Mouse (Mus musculus) yolk sac, embryonic 10.5 days (tissue): Measurements from ENCODE around the gene Ms4a4b.
"Not testable (repeated sequence)": the region's sequence is repeated elsewhere in the genome, so short reads cannot be mapped to it uniquely, and the experiment has no call there.

ENCODE experiments used
- DNase-seq: peaks from one replicate; pipeline ENCODE4 v3.0.0-alpha.2; 2017; ENCODE audit warnings: low spot score

Gene Ms4a4b

GRCm38 (mm10) chr19:11486599-11486998, 43.2 kb downstream of the Ms4a4b start:
- no peak for DNase-seq

DNA sequence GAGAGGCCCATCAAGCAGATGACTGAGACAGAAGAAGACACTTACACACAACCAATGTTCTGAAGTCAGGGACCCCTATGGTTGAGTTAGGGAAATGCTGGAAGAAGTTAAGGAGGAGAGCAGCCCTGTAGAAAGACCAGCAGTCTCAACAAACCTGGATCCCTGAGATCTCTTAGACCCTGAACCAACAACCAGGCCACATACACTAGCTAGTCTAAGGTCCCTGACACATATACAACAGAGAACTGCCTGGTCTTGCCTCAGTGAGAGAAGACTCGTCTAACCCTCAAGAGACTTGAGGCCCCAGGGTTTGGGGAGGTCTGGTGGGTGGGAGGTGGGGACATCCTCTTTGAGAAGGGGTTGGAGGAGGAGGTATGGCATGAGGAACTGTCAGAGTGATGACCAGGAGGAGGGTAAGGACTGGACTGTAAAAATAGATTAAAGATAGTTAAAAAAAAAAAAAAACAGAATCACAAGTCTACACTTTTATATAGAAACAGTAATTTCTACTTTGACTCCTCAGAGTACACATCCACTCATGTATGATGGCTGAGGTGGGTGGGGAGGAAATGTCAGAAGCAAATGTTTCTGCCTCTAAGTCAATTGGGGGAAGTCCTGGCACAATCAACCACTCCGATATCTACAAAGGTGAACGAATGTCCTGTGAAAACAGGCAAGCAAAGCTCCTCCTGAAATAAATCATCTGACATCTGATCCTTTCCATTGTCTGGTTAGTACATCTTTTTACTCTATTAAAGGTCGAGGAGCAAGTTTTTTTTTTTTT, 48.2 kb downstream of the Ms4a4b start:
- DNase-seq, result no peak

GRCm38 (mm10) chr19:11492671-11493070, 49.3 kb downstream of the Ms4a4b start:
- DNase-seq, result no peak

DNA sequence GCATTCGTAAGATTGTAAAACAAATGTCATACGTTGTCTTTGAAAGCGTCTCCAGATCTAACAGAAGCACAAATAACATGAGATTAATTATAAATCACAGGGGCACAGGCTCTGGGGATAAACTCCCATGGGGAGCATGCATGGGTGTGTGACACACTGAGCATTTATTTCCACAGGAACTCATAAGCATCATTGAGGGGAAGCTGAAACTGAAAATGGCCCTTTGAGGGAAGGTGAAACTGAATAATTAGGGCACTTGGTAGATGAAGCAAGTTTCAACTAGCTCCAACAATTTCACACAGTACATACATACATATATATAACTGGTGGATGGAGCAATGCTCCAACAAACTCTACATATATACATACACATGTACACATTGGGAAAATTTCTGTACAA, 51.2 kb downstream of the Ms4a4b start:
- no peak for DNase-seq

DNA sequence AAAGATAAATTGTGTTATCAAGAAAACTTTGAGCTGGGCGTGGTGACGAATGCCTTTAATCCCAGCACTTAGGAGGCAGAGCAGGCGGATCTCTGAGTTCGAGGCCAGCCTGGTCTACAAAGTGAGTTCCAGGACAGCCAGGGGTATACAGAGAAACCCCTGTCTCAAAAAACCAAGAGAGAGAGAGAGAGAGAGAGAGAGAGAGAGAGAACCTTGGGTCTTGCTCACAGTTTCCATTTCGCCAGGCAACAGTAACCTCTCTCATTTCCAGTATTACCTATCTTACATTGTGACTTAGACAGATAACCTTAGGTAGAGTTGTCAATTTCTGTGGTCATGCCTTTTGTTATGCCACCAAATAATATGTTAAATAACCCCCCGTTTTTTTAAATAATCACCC, 53.0 kb downstream of the Ms4a4b start:
- DNase-seq, result no peak

GRCm38 (mm10) chr19:11497300-11497699, 53.9 kb downstream of the Ms4a4b start:
- not testable (repeated sequence) for DNase-seq

DNA sequence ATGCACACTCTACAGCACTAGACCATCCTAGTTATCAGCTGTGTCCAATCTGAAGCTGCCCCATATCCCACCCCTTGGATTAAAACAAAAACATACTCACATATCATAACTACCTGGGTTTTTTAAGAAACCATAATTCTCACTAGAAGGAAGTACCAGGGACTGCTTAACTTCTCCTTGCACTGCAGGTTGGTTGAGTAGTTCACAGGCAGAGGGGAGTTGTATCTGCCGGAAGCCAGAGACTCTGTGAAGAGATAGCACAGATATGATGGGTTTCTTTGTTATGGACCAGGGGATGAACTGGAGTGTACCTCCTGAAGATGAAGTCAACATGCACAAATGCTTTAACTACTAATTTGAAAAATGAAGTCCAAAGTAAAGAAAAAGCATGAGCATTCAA, 57.4 kb downstream of the Ms4a4b start:
- no peak for DNase-seq

DNA sequence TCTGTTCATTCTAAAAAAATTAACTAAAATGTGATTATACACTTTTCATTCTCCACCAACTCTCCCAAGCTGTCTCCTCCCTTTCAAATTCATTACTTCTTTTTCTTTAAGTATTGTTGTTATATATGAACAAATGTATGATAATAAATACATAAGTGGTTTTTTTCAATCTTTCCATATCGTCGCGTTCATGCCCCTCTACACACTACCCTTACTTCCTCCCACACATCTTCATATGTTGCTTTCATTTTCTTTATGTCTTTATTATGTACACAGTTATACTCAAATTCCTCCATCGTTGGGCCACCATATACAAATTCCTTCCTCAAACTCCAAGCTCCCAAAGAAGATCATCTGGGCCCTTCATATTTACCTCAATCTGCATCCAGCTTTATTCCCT, 58.0 kb downstream of the Ms4a4b start:
- no peak for DNase-seq

GRCm38 (mm10) chr19:11504857-11505256, 61.5 kb downstream of the Ms4a4b start:
- no peak for DNase-seq

DNA sequence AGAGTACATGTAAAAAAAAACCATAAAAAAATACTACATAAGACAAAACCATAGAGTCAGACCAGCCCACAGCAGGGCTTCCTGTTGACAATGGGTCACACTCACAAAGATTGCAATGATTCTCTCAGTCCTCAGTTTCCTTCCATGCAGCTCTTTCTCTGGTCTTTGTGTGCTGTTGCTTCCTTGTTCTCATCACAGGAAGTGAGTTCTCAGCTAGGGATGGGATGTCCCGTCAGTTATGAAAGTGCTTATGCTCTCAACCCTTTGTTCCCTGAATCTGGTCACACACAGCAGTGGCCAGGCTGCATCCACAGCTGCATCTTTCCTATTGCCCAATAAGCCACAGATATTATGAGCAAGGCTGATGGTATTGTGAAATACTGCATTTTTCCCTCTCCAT, 70.1 kb downstream of the Ms4a4b start:
- DNase-seq, result no peak

DNA sequence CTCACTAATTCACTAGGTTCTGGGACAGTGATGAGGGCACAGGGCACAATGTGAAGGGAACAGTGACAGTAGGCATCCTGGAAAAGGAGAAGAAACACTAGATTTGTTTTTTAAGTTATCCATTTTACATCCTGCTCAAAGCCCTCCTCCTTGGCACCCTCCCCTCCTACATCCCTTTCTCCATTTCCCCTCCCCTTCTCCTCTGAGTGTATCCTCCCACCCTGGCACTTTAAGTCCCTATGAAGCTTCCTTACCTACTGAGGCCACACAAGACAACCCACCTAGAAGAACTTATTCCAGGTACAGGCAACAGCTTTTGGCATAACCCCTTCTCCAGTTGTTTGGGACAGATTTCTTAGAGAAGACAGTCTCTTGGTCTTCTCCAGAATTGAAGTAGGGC, 72.9 kb downstream of the Ms4a4b start, which contains the start of gene Ms4a6b:
TSS of gene Ms4a6b (plus strand) at position 267 of the 400 bp plus-strand sequence.
- no peak for DNase-seq
